Comparison of ENCODE assay signal across 17 mouse cellular contexts in the genomic region with DNA sequence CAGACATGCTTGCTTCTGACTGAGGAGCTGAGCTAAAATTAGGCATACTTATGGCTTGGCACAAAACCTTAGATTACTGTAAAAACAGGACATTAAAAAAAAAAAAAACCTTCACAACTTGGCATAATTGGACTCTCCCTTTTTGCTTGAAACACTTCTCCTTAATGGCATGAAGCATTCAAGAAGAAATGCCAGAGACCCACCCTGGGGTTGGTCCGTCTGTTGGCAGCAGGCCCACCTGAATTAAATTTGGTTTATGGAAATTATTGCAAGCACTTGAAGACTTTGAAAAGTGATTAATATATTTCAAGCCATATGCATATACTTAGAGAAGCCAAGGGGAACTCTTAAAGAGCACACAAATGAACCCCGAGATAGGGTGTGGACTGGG.
DNase-seq lines count a peak whose midpoint lies in the region; ATAC-seq and TF ChIP-seq lines count a peak whose summit lies in the region.
"Had no signal": no experiment of that assay in that cellular context is flagged by ENCODE, and none has a peak within 500 bp of the region (broad histone marks: within the 10 kb centered on the region; RNA-seq: fewer than 3 reads in every experiment).

No protein-coding gene starts in this region.

- H3K27me3 ChIP-seq in forebrain, postnatal 0 days (ENCODE audit: insufficient read depth, low read length), result no peaks in the 10 kb centered on the region
- no peaks in the 10 kb centered on the region for H3K27me3 ChIP-seq in midbrain, embryonic 16.5 days (ENCODE audit: control insufficient read depth, insufficient read depth, low read depth, low read length)
- H3K27me3 ChIP-seq: intestine, embryonic 15.5 days; kidney, embryonic 15.5 days; liver, embryonic 12.5 days; stomach, embryonic 15.5 days had no signal

- peak; percentile 45 to 52 for DNase-seq in cerebellum, postnatal 10 days
- DNase-seq in cerebellum, adult 18-20 months, result no peak
- peak; percentile 21 for DNase-seq in left cerebral cortex, postnatal 4 days
- DNase-seq in left cerebral cortex, postnatal 14 days (ENCODE audit: low spot score in 2 of 2), result no peak
- DNase-seq in forebrain, postnatal 0 days, result no peak
- no peak for DNase-seq in cerebellum, postnatal 25 days
- DNase-seq in urinary bladder, postnatal 4 days (ENCODE audit: low spot score in 2 of 2), result no peak
- DNase-seq: right cerebral cortex, postnatal 14 days; thymus, postnatal 14 days had no signal

- H3K36me3 ChIP-seq in forebrain, postnatal 0 days (ENCODE audit: insufficient read depth), result no peaks in the 10 kb centered on the region
- H3K36me3 ChIP-seq in midbrain, embryonic 16.5 days (ENCODE audit: control insufficient read depth, insufficient read depth, low read length), result no peaks in the 10 kb centered on the region
- H3K36me3 ChIP-seq: heart, embryonic 12.5 days; intestine, embryonic 15.5 days; kidney, embryonic 15.5 days; liver, embryonic 12.5 days; stomach, embryonic 15.5 days had no signal

- 31% methylated on average over 2 of the region's 2 CpGs for WGBS in forebrain, postnatal 0 days
- 76% methylated on average over 2 of the region's 2 CpGs for WGBS in midbrain, embryonic 16.5 days

- no peak for ATAC-seq in forebrain, postnatal 0 days
- ATAC-seq in midbrain, embryonic 16.5 days, result 0 out of 2 replicates have a peak, but pooled peaks have one; percentile 19
- ATAC-seq: intestine, embryonic 15.5 days; liver, embryonic 12.5 days; lung, postnatal 0 days had no signal

- TF ChIP-seq CTCF in forebrain, postnatal 0 days (IDR thresholded peaks at IDR 0.05; ENCODE audit: low read depth), result no peak

- no peak overlapping the region for H3K9ac ChIP-seq in forebrain, postnatal 0 days
- peak overlapping the region; percentile 38; the same call in 1 of the 2 replicates for H3K9ac ChIP-seq in midbrain, embryonic 16.5 days (ENCODE audit: low read depth, low read length)
- H3K9ac ChIP-seq: heart, embryonic 12.5 days; intestine, embryonic 15.5 days; kidney, embryonic 15.5 days; liver, embryonic 12.5 days; stomach, embryonic 15.5 days had no signal

- 0 out of 2 replicates have a peak, but pooled peaks cover 4% of the 10 kb centered on the region for H3K4me1 ChIP-seq in forebrain, postnatal 0 days (ENCODE audit: insufficient read depth)
- H3K4me1 ChIP-seq in midbrain, embryonic 16.5 days (ENCODE audit: control insufficient read depth, insufficient read depth, low read length), result peaks cover 2% of the 10 kb centered on the region
- H3K4me1 ChIP-seq: heart, embryonic 12.5 days; intestine, embryonic 15.5 days; kidney, embryonic 15.5 days; liver, embryonic 12.5 days; stomach, embryonic 15.5 days had no signal

- intact Hi-C loops in left cerebral cortex, postnatal 4 days (cut with DNase I), result no loop called here
- intact Hi-C loops in left cerebral cortex, postnatal 14 days (cut with DNase I), result no loop called here

- H3K4me2 ChIP-seq in forebrain, postnatal 0 days (ENCODE audit: low read depth), result peak overlapping the region; percentile 34
- H3K4me2 ChIP-seq in midbrain, embryonic 16.5 days (ENCODE audit: low read length), result peak overlapping the region; percentile 51
- H3K4me2 ChIP-seq: heart, embryonic 12.5 days; intestine, embryonic 15.5 days; kidney, embryonic 15.5 days; liver, embryonic 12.5 days; stomach, embryonic 15.5 days had no signal

- H3K27ac ChIP-seq in forebrain, postnatal 0 days (ENCODE audit: low read depth, low read length), result no peak overlapping the region
- H3K27ac ChIP-seq in midbrain, embryonic 16.5 days (ENCODE audit: low read length), result no peak overlapping the region
- H3K27ac ChIP-seq: intestine, embryonic 15.5 days; kidney, embryonic 15.5 days; liver, embryonic 12.5 days; stomach, embryonic 15.5 days had no signal

- H3K9me3 ChIP-seq in forebrain, postnatal 0 days (ENCODE audit: low read length), result no peaks in the 10 kb centered on the region
- H3K9me3 ChIP-seq in midbrain, embryonic 16.5 days (replicated peaks; ENCODE audit: control insufficient read depth, low read length, poor library complexity, severe bottlenecking), result no peaks in the 10 kb centered on the region
- H3K9me3 ChIP-seq: heart, embryonic 12.5 days; intestine, embryonic 15.5 days; kidney, embryonic 15.5 days; liver, embryonic 12.5 days; stomach, embryonic 15.5 days had no signal

- no peak overlapping the region for H3K4me3 ChIP-seq in forebrain, postnatal 0 days (ENCODE audit: low read depth, low read length)
- H3K4me3 ChIP-seq in midbrain, embryonic 16.5 days (ENCODE audit: low read depth, low read length), result peak overlapping the region; percentile 26; the same call in 1 of the 2 replicates
- H3K4me3 ChIP-seq: erythroblast, embryonic 14.5 days; heart, embryonic 12.5 days; intestine, embryonic 15.5 days; kidney, embryonic 15.5 days; liver, embryonic 12.5 days; stomach, embryonic 15.5 days had no signal

Comparison
In these comparisons a context has a peak if more than half of its experiments do, and no peak if none do; other contexts are left out.
1. DNase-seq: peak in cerebellum, postnatal 10 days (2 of 2) and left cerebral cortex, postnatal 4 days (single experiment); none in cerebellum, adult 18-20 months (0 of 2), left cerebral cortex, postnatal 14 days (0 of 2), forebrain, postnatal 0 days (single experiment), cerebellum, postnatal 25 days (0 of 2) and urinary bladder, postnatal 4 days (0 of 2).